Mouse (Mus musculus) intestine, embryonic 14.5 days (tissue): ENCODE data around the gene Cdc45. TPM values are rescaled to one million over a fixed set of nuclear protein-coding genes. Genes with fewer than 3 reads are reported as not detected.

Source experiments
- ATAC-seq: fragments of 200-750 bp; cut with Nextera tagmentation; replicated peaks from 2 replicates; pipeline ENCODE4 v1.8.0; 2017; ENCODE audit warnings: low read depth, moderate number of reproducible peaks, moderate TSS enrichment, moderate library complexity; ENCODE audit not compliant: low FRiP score, low TSS enrichment
- DNase-seq: peaks from one replicate; pipeline ENCODE4 v3.0.0-alpha.2; 2018; ENCODE audit warnings: low spot score
- H3K27ac ChIP-seq: fragments of 300-500 bp; sonication (generic); 2 replicates; pipeline ENCODE4 v1.5.1; 2014; ENCODE audit warnings: low read depth, mild to moderate bottlenecking, control low read depth
- H3K27me3 ChIP-seq: fragments of 300-500 bp; sonication (generic); replicated peaks from 2 replicates; pipeline ENCODE4 v1.6.1; 2014; ENCODE audit warnings: low read length, control low read depth; ENCODE audit not compliant: control insufficient read depth, insufficient read depth
- H3K36me3 ChIP-seq: fragments of 300-500 bp; sonication (generic); 2 replicates; pipeline ENCODE4 v1.6.1; 2014; ENCODE audit warnings: low read length, control low read depth; ENCODE audit not compliant: control insufficient read depth, insufficient read depth
- H3K4me1 ChIP-seq: fragments of 300-500 bp; sonication (generic); replicated peaks from 2 replicates; pipeline ENCODE4 v1.6.1; 2014; ENCODE audit warnings: low read length, control low read depth, mixed read lengths; ENCODE audit not compliant: control insufficient read depth, insufficient read depth
- H3K4me2 ChIP-seq: fragments of 300-500 bp; sonication (generic); 2 replicates; pipeline ENCODE4 v1.6.1; 2014; ENCODE audit warnings: low read length
- H3K4me3 ChIP-seq: fragments of 300-500 bp; sonication (generic); 2 replicates; pipeline ENCODE4 v1.5.1; 2014; ENCODE audit warnings: low read depth, low read length, control low read depth, mixed read lengths
- H3K9ac ChIP-seq: fragments of 300-500 bp; sonication (generic); 2 replicates; pipeline ENCODE4 v1.6.1; 2014; ENCODE audit warnings: mild to moderate bottlenecking, low read length
- H3K9me3 ChIP-seq: fragments of 300-500 bp; sonication (generic); 2 replicates; pipeline ENCODE4 v1.6.1; 2016; ENCODE audit warnings: low read length, control low read depth; ENCODE audit not compliant: control insufficient read depth
- WGBS: fragments of 180-500 bp; shearing (Covaris S2); extraction: QIAGEN DNeasy Blood & Tissue Kit; methylation state at CpG from one replicate; pipeline ENCODE4 v1.1.7; 2014; 5-methylcytosine and 5-hydroxymethylcytosine counted together
- polyA plus RNA-seq: library from polyadenylated mRNA; unstranded; fragments of >200 nt; fragmentation: Nextera tagmentation; extraction: Ambion mirVana; gene quantifications from 2 replicates; pipeline ENCODE4 v1.2.1, GENCODE M21; 2014

The Cdc45 gene
- polyA plus RNA-seq, 1 experiment from 2014 or later: 48.0 TPM

GRCm38 (mm10) chr16:18798841-18799240, 12.9 kb downstream of the Cdc45 start:
- peaks cover 75% of the 10 kb centered on the region for H3K36me3 ChIP-seq
- WGBS: 72% methylated on average over 2 of the region's 2 CpGs
- DNase-seq (no peak), ATAC-seq (no peak)
- H3K27ac ChIP-seq: no peak overlapping the region
- no peak overlapping the region for H3K4me2 ChIP-seq
- no peaks in the 10 kb centered on the region for H3K27me3 ChIP-seq
- no peaks in the 10 kb centered on the region for H3K9me3 ChIP-seq
- no peak overlapping the region for H3K9ac ChIP-seq
- H3K4me3 ChIP-seq: no peak overlapping the region
- no peaks in the 10 kb centered on the region for H3K4me1 ChIP-seq

DNA sequence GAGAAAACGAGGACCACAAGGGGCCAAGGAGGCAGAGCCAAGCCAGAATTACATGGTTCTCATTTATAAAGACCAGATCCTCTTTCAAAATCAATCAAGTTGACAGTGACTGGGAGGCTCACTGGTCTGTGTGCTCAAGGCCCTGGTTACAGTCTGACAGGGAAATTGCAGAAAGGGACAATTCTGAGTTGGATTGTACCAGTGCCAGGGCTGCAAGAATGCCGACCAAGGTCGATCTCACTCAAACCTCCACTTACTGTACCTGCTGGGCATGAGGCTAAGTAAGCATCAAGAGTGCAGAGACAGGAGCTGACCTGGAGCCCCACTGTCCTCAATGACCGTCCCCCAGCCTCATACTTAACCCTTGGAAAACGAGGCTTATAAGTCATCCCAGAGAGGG, 13.6 kb downstream of the Cdc45 start:
- H3K9ac ChIP-seq: no peak overlapping the region
- H3K4me2 ChIP-seq: no peak overlapping the region
- WGBS: 89% methylated on average over 5 of the region's 5 CpGs
- no peak overlapping the region for H3K27ac ChIP-seq
- H3K9me3 ChIP-seq: no peaks in the 10 kb centered on the region
- H3K4me3 ChIP-seq: no peak overlapping the region
- H3K4me1 ChIP-seq: no peaks in the 10 kb centered on the region
- no peaks in the 10 kb centered on the region for H3K27me3 ChIP-seq
- ATAC-seq (no peak), DNase-seq (no peak)
- H3K36me3 ChIP-seq: peaks cover 82% of the 10 kb centered on the region

DNA sequence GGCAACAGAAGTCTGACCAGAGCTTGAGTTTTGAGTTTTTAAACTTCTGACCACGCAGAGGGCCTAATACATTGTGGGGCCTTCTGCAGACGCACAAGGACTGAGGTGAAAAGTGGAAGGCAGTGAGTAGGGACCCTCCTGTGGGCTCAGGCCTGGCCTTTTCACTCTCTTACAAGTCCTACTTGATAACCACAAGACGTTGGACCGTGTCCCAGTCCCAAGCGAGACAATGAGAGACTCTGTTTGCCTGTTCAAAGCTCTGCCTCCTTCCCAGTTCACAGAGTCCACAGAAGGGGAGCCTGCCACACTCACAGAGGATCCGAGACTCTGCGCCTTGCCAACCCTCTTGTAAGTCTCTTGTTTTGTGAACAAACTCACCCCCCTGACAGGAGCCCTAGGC, 15.1 kb downstream of the Cdc45 start:
- 91% methylated on average over 7 of the region's 7 CpGs for WGBS
- H3K36me3 ChIP-seq: peaks cover 87% of the 10 kb centered on the region
- H3K4me3 ChIP-seq: no peak overlapping the region
- no peak overlapping the region for H3K4me2 ChIP-seq
- no peak overlapping the region for H3K27ac ChIP-seq
- H3K9ac ChIP-seq: no peak overlapping the region
- H3K4me1 ChIP-seq: no peaks in the 10 kb centered on the region
- ATAC-seq (no peak), DNase-seq (no peak)
- H3K9me3 ChIP-seq: no peaks in the 10 kb centered on the region
- H3K27me3 ChIP-seq: no peaks in the 10 kb centered on the region

- H3K36me3 ChIP-seq: peaks cover 87% of the 10 kb centered on the region
- H3K4me3 ChIP-seq: no peak overlapping the region
- H3K4me1 ChIP-seq: no peaks in the 10 kb centered on the region
- no peak for DNase-seq
- no peaks in the 10 kb centered on the region for H3K9me3 ChIP-seq
- H3K4me2 ChIP-seq: no peak overlapping the region
- H3K9ac ChIP-seq: no peak overlapping the region
- no peak overlapping the region for H3K27ac ChIP-seq
- WGBS: 91% methylated on average over 11 of the region's 11 CpGs
- H3K27me3 ChIP-seq: no peaks in the 10 kb centered on the region
- no peak for ATAC-seq
Observed at GRCm38 (mm10) chr16:18795223-18795899, 16.4 kb downstream of the Cdc45 start.

GRCm38 (mm10) chr16:18788627-18789406, 23.0 kb downstream of the Cdc45 start:
- H3K27me3 ChIP-seq: no peaks in the 10 kb centered on the region
- H3K9me3 ChIP-seq: no peaks in the 10 kb centered on the region
- no peak overlapping the region for H3K4me2 ChIP-seq
- H3K36me3 ChIP-seq: peaks cover 81% of the 10 kb centered on the region
- ATAC-seq: no peak
- H3K9ac ChIP-seq: no peak overlapping the region
- no peak overlapping the region for H3K4me3 ChIP-seq
- no peak overlapping the region for H3K27ac ChIP-seq
- H3K4me1 ChIP-seq: no peaks in the 10 kb centered on the region
- WGBS: 91% methylated on average over 10 of the region's 10 CpGs
- DNase-seq: no peak

- no peak overlapping the region for H3K9ac ChIP-seq
- H3K36me3 ChIP-seq: peaks cover 76% of the 10 kb centered on the region
- H3K27ac ChIP-seq: no peak overlapping the region
- DNase-seq (no peak), ATAC-seq (0 out of 2 replicates have a peak, but pooled peaks have one; percentile 19)
- WGBS: 96% methylated on average over 10 of the region's 10 CpGs
- H3K4me3 ChIP-seq: no peak overlapping the region
- no peaks in the 10 kb centered on the region for H3K27me3 ChIP-seq
- H3K9me3 ChIP-seq: no peaks in the 10 kb centered on the region
- no peak overlapping the region for H3K4me2 ChIP-seq
- no peaks in the 10 kb centered on the region for H3K4me1 ChIP-seq
Observed at GRCm38 (mm10) chr16:18786652-18787051, 25.1 kb downstream of the Cdc45 start.

GRCm38 (mm10) chr16:18785485-18785884, 26.3 kb downstream of the Cdc45 start:
- no peak for DNase-seq
- no peak for ATAC-seq
- 88% methylated on average over 1 of the region's 1 CpGs for WGBS
- Histone ChIP-seq H3K9ac (no peak overlapping the region), H3K27ac (no peak overlapping the region), H3K27me3 (no peaks in the 10 kb centered on the region), H3K4me3 (no peak overlapping the region), H3K9me3 (no peaks in the 10 kb centered on the region), H3K4me2 (no peak overlapping the region), H3K36me3 (peaks cover 73% of the 10 kb centered on the region), H3K4me1 (no peaks in the 10 kb centered on the region)

DNA sequence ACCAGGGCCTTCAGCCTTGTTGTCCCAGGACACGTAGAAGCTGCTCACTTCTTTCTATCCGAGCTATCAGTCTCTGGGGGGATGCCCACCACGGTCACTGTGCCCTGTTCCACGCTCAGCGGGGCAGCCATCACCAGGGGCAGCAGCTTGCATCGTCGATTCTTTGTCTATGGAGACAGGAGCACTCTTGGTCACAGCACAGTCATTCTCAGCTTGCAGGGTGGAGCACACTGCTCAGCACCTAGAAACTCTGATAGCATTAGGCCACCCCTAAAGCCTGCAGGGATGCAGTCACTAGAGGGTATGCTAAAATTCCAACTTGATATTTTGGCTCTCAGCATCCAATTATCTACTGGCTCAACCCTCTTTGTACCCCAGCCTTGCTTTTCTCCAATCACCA, 26.8 kb downstream of the Cdc45 start:
- Histone ChIP-seq H3K4me3 (no peak overlapping the region), H3K27me3 (no peaks in the 10 kb centered on the region), H3K27ac (no peak overlapping the region), H3K36me3 (peaks cover 71% of the 10 kb centered on the region), H3K4me1 (no peaks in the 10 kb centered on the region), H3K9ac (no peak overlapping the region), H3K9me3 (no peaks in the 10 kb centered on the region), H3K4me2 (no peak overlapping the region)
- WGBS: 95% methylated on average over 7 of the region's 7 CpGs
- DNase-seq (no peak), ATAC-seq (no peak)

- 93% methylated on average over 10 of the region's 10 CpGs for WGBS
- H3K27me3 ChIP-seq: peaks cover 28% of the 10 kb centered on the region
- H3K36me3 ChIP-seq: peaks cover 48% of the 10 kb centered on the region
Observed at GRCm38 (mm10) chr16:18781810-18782209, 30.0 kb downstream of the Cdc45 start.

More at GRCm38 (mm10) chr16:18781810-18782209, 30.0 kb downstream of the Cdc45 start:
- no peak overlapping the region for H3K9ac ChIP-seq
- ATAC-seq: no peak
- no peak overlapping the region for H3K4me3 ChIP-seq
- H3K9me3 ChIP-seq: no peaks in the 10 kb centered on the region
- H3K4me1 ChIP-seq: no peaks in the 10 kb centered on the region
- DNase-seq: no peak
- H3K4me2 ChIP-seq: no peak overlapping the region
- no peak overlapping the region for H3K27ac ChIP-seq
